Mouse (Mus musculus): ENCODE measurements around the gene Fam107a.

The Fam107a gene

GRCm38 (mm10) chr14:8317194-8318097 lies at the start of gene Fam107a:
Fam107a (minus strand) TSS chr14:8318023.
- no peak for DNase-seq

- no peak for DNase-seq
Measured at GRCm38 (mm10) chr14:8367121-8367520, 49.3 kb upstream of the Fam107a start.

GRCm38 (mm10) chr14:8365833-8366232 lies 48.0 kb upstream of the Fam107a start:
- DNase-seq, result no peak

GRCm38 (mm10) chr14:8356836-8357235 lies 39.0 kb upstream of the Fam107a start:
- DNase-seq, result no peak

- peak; percentile 65 for DNase-seq
Measured at GRCm38 (mm10) chr14:8355999-8356501, 38.2 kb upstream of the Fam107a start.

GRCm38 (mm10) chr14:8348927-8349326 lies 31.1 kb upstream of the Fam107a start:
- no peak for DNase-seq

GRCm38 (mm10) chr14:8346255-8346997 lies 28.6 kb upstream of the Fam107a start:
- peak; percentile 66 for DNase-seq

- no peak for DNase-seq
Measured at GRCm38 (mm10) chr14:8345566-8345965, 27.7 kb upstream of the Fam107a start.

GRCm38 (mm10) chr14:8342509-8343106 lies 24.8 kb upstream of the Fam107a start:
- DNase-seq, result no peak

GRCm38 (mm10) chr14:8340226-8340625 lies 22.4 kb upstream of the Fam107a start:
- no peak for DNase-seq

GRCm38 (mm10) chr14:8335947-8336346 lies 18.1 kb upstream of the Fam107a start:
- DNase-seq, result no peak

- no peak for DNase-seq
Measured at GRCm38 (mm10) chr14:8334511-8334910, 16.7 kb upstream of the Fam107a start.

- no peak for DNase-seq
Measured at GRCm38 (mm10) chr14:8332314-8333252, 14.8 kb upstream of the Fam107a start.

- no peak for DNase-seq
Measured at GRCm38 (mm10) chr14:8331307-8331905, 13.6 kb upstream of the Fam107a start.

GRCm38 (mm10) chr14:8330390-8330789 lies 12.6 kb upstream of the Fam107a start:
- no peak for DNase-seq

GRCm38 (mm10) chr14:8329552-8329951 lies 11.7 kb upstream of the Fam107a start:
- no peak for DNase-seq

GRCm38 (mm10) chr14:8327371-8327770 lies 9.5 kb upstream of the Fam107a start:
- no peak for DNase-seq

GRCm38 (mm10) chr14:8326961-8327360 lies 9.1 kb upstream of the Fam107a start:
- no peak for DNase-seq

GRCm38 (mm10) chr14:8325746-8326145 lies 7.9 kb upstream of the Fam107a start:
- no peak for DNase-seq

- DNase-seq, result no peak
Measured at GRCm38 (mm10) chr14:8320528-8320927, 2.7 kb upstream of the Fam107a start.

- DNase-seq, result no peak
Measured at GRCm38 (mm10) chr14:8316366-8317193, 1.2 kb downstream of the Fam107a start.

All from layer of hippocampus, adult 9-11 months (tissue).